Mouse (Mus musculus) spleen, postnatal 4 days (tissue): ENCODE measurements around the gene Fam161b.
A peak's percentile ranks its signal among the peaks of the same experiment; 100 is the strongest.
"Not testable (repeated sequence)": the region's sequence is repeated elsewhere in the genome, so short reads cannot be mapped to it uniquely, and the experiment has no call there.

Source experiments
- DNase-seq, 2 experiments: peaks; one replicate each; pipeline ENCODE4 v3.0.0; 2022; ENCODE audit warnings: low spot score in 2 of 2

Fam161b gene

DNA sequence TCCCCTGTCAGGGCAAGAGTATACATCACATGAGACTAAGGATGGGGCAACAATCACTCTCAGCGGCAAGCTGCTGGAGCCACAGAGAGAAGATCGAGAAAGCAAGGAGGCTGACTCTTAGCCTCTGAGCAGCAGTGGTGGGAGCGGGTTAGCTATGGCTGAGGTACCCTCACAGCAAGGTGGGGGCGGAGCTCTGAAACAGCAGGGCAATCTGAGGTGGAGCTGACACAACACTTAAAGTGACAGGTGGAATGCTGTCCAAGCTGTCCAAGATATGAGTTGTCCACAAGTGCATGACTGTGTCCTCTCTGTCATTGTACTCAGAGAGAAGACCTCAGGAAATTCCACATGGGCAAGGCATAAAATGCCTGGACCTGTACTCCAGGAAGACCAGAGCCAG lies 20.7 kb upstream of the Fam161b start:
- DNase-seq, result no peak

GRCm38 (mm10) chr12:84373831-84374481 lies 12.3 kb upstream of the Fam161b start:
- DNase-seq, result no peak

GRCm38 (mm10) chr12:84371647-84372046 lies 10.0 kb upstream of the Fam161b start:
- DNase-seq, result no peak

DNA sequence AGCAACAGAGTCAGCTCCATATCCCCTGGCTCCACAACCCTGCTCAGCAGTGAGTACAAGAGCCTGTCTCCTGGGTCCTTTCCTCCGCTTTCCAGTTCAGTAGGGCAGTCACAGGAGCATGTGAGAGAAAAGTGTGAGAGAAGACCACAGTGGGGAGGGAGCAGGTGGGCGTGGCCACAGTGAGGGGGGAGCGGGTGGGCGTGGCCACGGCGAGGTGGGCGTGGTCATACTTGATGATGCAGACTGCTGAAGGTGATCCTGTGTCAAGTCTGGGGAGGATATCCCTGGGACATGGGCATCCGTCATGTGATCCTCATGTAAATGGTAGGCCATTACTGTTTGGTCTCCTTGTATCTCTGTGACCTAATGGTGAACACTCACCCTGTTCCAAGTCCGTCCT lies 5.3 kb upstream of the Fam161b start:
- DNase-seq, result peak in 1 of 2 experiments; percentile 26

GRCm38 (mm10) chr12:84365137-84365536 lies 3.5 kb upstream of the Fam161b start:
- DNase-seq, result no peak

GRCm38 (mm10) chr12:84364291-84364690 lies 2.7 kb upstream of the Fam161b start:
- DNase-seq, result no peak

- no peak for DNase-seq
Measured at GRCm38 (mm10) chr12:84362872-84363271, 1.2 kb upstream of the Fam161b start.

DNA sequence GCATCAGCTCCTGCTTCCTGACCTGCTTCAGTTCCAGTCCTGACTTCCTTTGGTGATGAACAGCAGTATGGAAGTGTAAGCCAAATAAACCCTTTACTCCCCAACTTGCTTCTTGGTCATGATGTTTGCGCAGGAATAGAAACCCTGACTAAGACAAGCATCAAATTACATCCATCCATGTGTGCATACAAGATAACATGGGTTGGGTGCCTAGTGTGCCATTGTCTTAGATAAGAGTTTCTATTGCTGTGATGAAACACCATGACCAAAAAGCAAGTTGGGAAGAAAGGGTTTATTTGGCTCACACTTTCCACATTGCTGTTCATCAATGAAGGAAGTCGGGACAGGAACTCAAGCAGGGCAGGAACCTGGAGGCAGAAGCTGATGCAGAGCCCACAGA lies 2.9 kb downstream of the Fam161b start:
- DNase-seq, result not testable (repeated sequence)

GRCm38 (mm10) chr12:84347192-84347591 lies 14.4 kb downstream of the Fam161b start:
- DNase-seq, result peak in 1 of 2 experiments; percentile 42

GRCm38 (mm10) chr12:84336963-84337625 lies 24.5 kb downstream of the Fam161b start:
- no peak for DNase-seq

DNA sequence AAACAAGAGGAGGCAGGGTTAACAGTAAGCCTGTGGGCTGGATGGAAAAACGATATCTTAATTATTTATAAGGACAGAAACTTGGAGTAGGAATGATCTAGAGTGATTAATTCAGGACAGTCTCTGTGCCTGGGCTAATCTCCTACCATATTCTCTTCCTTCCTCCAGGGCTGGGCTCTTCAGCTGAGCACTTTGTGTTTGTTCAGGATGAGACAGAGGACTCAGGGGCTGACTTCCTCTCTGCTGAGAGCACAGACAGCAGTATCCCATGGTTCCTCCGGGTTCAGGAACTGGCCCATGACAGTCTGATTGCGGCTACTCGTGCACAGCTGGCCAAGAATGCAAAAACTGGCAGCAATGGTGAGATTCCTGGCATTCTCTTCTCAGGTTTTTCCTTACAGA lies 34.5 kb downstream of the Fam161b start:
- no peak for DNase-seq

DNA sequence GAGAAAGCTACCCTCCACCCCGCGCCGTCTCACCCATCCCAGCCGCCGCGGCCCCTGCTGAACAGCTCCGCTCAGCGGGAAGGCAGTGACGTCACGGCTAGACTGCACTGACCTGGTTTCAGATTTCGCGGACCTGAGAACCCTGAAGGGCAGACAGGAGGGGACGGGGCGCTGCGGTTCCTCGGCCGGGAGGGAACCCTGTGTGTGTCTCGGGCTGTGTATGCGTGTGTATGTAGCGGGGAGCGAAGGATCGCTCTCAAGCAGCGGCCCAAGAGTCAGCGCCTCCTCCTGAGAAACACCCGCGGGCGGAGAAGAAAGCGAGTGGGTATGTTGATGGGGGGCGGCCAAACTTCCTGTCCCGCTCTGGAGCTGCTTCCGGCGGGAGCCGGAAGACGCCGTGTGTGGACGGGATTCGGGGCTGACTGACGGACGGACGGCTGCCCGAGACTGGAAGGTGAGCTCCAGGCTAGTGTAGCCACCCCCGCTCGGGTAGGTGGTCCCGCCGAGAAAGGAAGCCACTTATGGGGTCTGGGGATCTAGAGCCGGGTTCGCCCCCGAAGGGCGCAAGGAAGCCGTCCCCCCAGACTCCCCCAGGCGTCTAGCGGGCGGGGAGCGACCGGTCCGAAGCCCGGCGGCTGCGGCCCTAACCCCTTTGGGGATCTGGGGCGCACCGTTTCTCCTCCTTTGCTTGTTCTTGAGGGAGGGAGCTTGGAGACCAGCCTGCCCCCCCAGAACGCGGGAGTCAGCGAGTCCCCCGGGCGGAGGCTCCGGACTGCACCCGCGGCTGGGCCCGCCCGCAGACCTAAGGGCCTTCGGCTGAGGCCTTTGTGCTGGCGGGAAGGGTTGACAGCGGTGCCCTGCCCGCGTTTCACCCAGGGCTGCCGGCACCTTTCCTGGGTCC lies 44.7 kb downstream of the Fam161b start, which contains the start of gene Zfp410:
Zfp410 (plus strand) TSS at position 132 of the 901 bp plus-strand sequence.
- DNase-seq, result peak; percentile 82 to 90

DNA sequence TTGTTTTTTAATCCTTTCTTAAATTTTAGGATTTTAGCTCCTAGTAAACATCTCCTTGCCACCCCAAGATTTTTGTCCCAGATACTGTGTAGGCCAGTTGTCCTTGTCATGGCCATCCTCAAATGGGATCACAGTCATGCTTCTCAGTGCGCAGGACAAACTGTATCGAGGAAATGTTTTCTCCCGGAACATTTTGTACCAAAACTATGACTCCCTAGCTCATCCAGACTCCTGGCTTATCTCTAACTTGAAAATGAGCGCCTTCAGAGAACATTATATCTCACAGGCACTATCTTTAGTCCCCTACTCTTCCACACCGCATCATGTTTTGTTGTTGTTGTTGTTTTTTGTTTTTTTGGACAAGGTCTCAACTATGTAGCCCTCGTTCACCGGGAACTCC lies 45.6 kb downstream of the Fam161b start:
- no peak for DNase-seq

DNA sequence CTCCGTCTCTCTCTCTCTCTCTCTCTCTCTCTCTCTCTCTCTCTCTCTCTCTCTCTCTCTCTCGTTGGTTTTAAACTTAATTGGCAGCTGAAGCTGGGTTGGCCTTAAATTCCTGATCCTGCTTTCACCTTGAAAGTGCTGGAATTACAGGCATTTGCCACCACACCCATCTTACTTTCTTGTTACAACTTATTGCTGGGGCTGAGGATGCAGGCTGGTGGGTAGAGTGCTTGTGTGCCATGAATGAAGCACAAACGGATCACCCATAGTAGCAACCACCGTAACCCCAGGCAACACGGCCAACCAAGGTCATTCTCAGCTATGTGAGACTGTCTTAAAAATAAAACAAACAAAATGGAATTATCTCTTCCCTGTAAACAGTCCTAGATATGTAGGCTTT lies 50.3 kb downstream of the Fam161b start:
- no peak for DNase-seq

GRCm38 (mm10) chr12:84304554-84304953 lies 57.1 kb downstream of the Fam161b start:
- no peak for DNase-seq

DNA sequence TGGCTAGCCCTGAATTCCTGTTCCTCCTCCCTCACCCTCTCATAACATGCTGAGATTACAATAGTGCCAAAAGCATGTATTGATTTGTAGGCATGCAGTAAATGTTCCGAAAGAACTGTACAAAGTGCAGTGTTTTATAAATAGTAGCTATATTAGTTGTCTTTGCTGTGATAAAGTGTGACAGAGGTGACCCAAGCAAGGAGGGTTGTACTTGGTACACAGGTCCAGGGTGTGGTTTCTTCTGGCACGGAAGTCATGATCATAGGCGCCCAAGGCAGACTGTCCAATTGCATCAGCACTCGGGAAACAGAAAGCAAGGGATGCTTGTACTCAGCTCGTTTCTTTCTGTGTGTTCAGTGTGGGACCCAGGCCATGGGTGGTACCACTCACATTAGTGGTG lies 57.5 kb downstream of the Fam161b start:
- no peak for DNase-seq

DNA sequence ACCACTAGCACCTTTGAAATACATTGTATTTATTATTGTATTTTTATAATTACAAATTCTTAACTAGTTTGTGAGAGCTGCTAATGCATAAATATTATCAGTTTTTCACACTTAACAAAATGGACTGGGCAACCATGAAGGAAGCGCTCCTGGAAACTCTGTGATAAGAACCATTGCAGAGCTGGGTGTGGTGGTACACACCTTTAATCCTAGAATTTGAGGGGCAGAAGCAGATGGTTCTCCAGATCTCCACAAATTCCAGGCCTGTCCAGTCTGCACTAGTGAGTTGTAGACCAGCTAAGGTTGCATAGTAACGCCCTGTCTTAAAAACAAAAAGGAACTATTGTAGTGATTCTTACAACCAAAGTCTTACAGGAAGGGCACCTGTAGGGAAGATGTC lies 62.4 kb downstream of the Fam161b start:
- DNase-seq, result peak in 1 of 2 experiments; percentile 26

GRCm38 (mm10) chr12:84297851-84298250 lies 63.8 kb downstream of the Fam161b start:
- no peak for DNase-seq
